Mouse (Mus musculus) retina, postnatal 1 day (tissue): ENCODE measurements around the gene Gm29049.
"Not testable (repeated sequence)": the region's sequence is repeated elsewhere in the genome, so short reads cannot be mapped to it uniquely, and the experiment has no call there.

ENCODE experiments used
- DNase-seq: peaks from one replicate; pipeline ENCODE4 v3.0.0-alpha.2; 2012

The Gm29049 gene

DNA sequence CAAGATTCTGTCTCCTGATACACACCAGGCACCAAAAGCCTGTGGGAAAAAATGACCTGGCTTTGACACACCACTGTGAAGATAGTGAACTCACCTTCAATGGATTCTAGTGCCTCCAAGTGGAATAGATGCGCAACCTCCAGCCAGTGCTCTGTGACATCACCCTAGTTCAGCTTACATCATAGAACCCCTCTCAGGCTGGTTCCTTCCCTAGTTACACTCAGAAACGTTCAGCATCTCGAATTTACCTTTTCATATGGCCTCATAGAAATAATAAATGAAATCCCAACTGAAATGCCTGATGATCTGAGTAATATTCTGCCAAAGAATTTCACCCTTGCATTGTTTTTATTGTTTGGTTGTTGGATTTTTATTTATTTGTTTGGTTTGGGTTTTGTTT, at the start of gene Gm29049:
Gm29049 (minus strand) TSS at position 101 of the 400 bp plus-strand sequence.
- DNase-seq = not testable (repeated sequence)
